Mouse (Mus musculus) testis, adult 2 months (tissue): ENCODE measurements around the gene Rragd.

Experiments
- CTCF ChIP-seq: fragments of 200-500 bp; IDR thresholded peaks from 2 replicates; pipeline ENCODE4 v1.5.1; 2012; ENCODE audit warnings: low read depth, mild to moderate bottlenecking, inconsistent platforms, low read length, moderate library complexity; ENCODE audit not compliant: control insufficient read depth, insufficient read depth, insufficient replicate concordance
- POLR2A ChIP-seq: fragments of 200-500 bp; IDR thresholded peaks from 2 replicates; pipeline ENCODE4 v1.6.1; 2012; ENCODE audit warnings: low read depth, mild to moderate bottlenecking, inconsistent platforms, low read length, moderate library complexity; ENCODE audit not compliant: control insufficient read depth

GRCm38 (mm10) chr4:33024420-33024819 lies 41.6 kb downstream of the Rragd start:
- TF ChIP-seq CTCF = no peak
- no peak for TF ChIP-seq POLR2A
